Comparison of ENCODE assay signal across 20 mouse cellular contexts in the genomic region with DNA sequence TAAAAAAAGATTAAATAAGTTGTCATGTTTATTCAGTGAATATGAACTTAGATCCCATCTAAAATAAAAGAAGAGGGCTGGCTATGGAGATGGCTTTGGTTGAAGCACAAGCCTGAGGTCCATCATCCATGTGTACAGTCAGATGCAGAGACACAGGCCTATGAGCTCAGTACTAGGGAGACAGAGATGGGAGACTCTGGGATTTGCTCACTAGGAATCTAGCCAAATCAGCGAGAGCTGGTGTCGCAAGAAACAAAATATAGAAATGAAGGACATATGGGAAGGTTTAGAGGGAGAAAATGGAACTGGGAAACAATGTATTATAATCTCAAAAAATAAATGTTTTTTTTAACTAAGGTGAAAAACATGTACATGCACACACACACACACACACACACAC.
DNase-seq lines count a peak whose midpoint lies in the region; ATAC-seq lines count a peak whose summit lies in the region.
"Had no signal": no experiment of that assay in that cellular context is flagged by ENCODE, and none has a peak within 500 bp of the region (broad histone marks: within the 10 kb centered on the region; RNA-seq: fewer than 3 reads in every experiment).

No protein-coding gene starts in this region.

- DNase-seq in frontal cortex, postnatal 14 days (ENCODE audit: low spot score in 2 of 2) = no peak
- DNase-seq in right cerebral cortex, adult 18-20 months = peak; percentile 13
- no peak for DNase-seq in right cerebral cortex, postnatal 4 days
- peak; percentile 56 for DNase-seq in brain, adult 2 months (ENCODE audit: low read depth, low spot score)
- no peak for DNase-seq in lung, postnatal 14 days
- DNase-seq in ovary, postnatal 36 days (ENCODE audit: low spot score) = no peak
- DNase-seq: adrenal gland, adult 8-10 months; adrenal gland, postnatal 14 days; adrenal gland, postnatal 36 days; cerebellum, adult 11 months; cerebellum, adult 18-20 months; cerebellum, adult 8-10 months; cerebellum, adult 9-11 months; cerebellum, postnatal 14 days; cerebellum, postnatal 36 days; embryo, embryonic 11 days had no signal

- peak; percentile 78 for ATAC-seq in frontal cortex, adult (ENCODE audit: low TSS enrichment)
- ATAC-seq: activated CD4-positive, CD25-positive, alpha-beta regulatory T cell, adult 4 months; forebrain, embryonic 14.5 days; Patski had no signal

Comparison
In these comparisons a context has a peak if more than half of its experiments do, and no peak if none do; other contexts are left out.
1. DNase-seq: peak in right cerebral cortex, adult 18-20 months (single experiment) and brain, adult 2 months (single experiment); none in frontal cortex, postnatal 14 days (0 of 2), right cerebral cortex, postnatal 4 days (single experiment), lung, postnatal 14 days (single experiment) and ovary, postnatal 36 days (single experiment).